Mouse (Mus musculus) kidney, adult 18-20 months (tissue): ENCODE results near the gene Dnajb6.

ENCODE experiments used
- DNase-seq: peaks from one replicate; pipeline ENCODE4 v3.0.0; 2021

Dnajb6 gene

GRCm38 (mm10) chr5:29854376-29854775 lies 118.9 kb downstream of the Dnajb6 start:
- no peak for DNase-seq

GRCm38 (mm10) chr5:29854971-29855370 lies 119.5 kb downstream of the Dnajb6 start:
- DNase-seq, result no peak

- no peak for DNase-seq
These were observed 126.0 kb downstream of the Dnajb6 start for GRCm38 (mm10) chr5:29861522-29861921.

DNA sequence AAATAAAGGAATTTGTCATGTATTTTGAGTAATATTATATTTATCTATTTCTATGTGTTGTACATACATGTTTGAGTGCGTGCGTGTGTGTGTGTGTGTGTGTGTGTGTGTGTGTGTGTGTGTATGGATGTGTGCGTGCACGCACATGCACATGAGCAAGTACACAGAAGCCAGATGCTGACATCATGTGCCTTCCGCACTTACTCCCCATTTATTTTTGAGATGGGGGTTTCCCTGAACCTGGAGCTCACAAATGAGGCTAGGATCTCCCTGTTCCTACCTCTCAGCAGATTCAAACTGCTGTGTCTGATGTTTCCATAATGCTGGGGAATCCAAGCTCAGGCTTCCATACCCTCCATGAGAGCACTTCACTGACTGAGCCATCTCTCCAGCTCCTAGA lies 126.9 kb downstream of the Dnajb6 start:
- DNase-seq, result no peak

GRCm38 (mm10) chr5:29864291-29864737 lies 128.8 kb downstream of the Dnajb6 start:
- peak; percentile 3 for DNase-seq

GRCm38 (mm10) chr5:29864994-29865393 lies 129.5 kb downstream of the Dnajb6 start:
- no peak for DNase-seq
